Mouse (Mus musculus) spleen, adult 2 months (tissue): ENCODE data around the gene Olfr896-ps1.

Experiments used
- CTCF ChIP-seq: fragments of 200-500 bp; IDR thresholded peaks from 2 replicates; pipeline ENCODE4 v1.5.1; 2011; ENCODE audit warnings: mild to moderate bottlenecking, inconsistent platforms; ENCODE audit not compliant: insufficient read depth, insufficient read length, insufficient replicate concordance; ENCODE audit errors: extremely low read depth
- POLR2A ChIP-seq: fragments of 200-500 bp; IDR thresholded peaks from 2 replicates; pipeline ENCODE4 v1.6.1; 2011; ENCODE audit warnings: low read depth, low read length, inconsistent platforms

- TF ChIP-seq CTCF (no peak), POLR2A (no peak)
These were observed at the start of gene Olfr896-ps1 for GRCm38 (mm10) chr9:38290807-38291206.
